Mouse (Mus musculus) CH12.LX (cell line): Measurements from ENCODE around the gene Tns3. TPM values are rescaled to one million over a fixed set of nuclear protein-coding genes. Genes with fewer than 3 reads are reported as not detected.

Source experiments
- DNase-seq: peaks from one replicate; pipeline ENCODE4 v3.0.0-alpha.2; 2013; ENCODE audit errors: extremely low read depth
- H3K27ac ChIP-seq: 2 replicates; pipeline ENCODE4 v1.5.1; 2012; ENCODE audit warnings: low read depth, mild to moderate bottlenecking, control low read depth, moderate library complexity; ENCODE audit not compliant: insufficient read depth
- H3K27me3 ChIP-seq: replicated peaks from 2 replicates; pipeline ENCODE3; 2012; ENCODE audit warnings: inconsistent platforms
- H3K36me3 ChIP-seq, 2 experiments: replicated peaks in 1 of 2; 2 replicates each; pipeline versions ENCODE3 to v1.6.1; 2012; ENCODE audit warnings: inconsistent platforms in 1 of 2, low read length in 1 of 2, mild to moderate bottlenecking in 1 of 2, mixed read lengths in 1 of 2, moderate library complexity in 1 of 2; ENCODE audit not compliant: control insufficient read depth in 1 of 2, insufficient read depth in 1 of 2
- H3K4me1 ChIP-seq, 2 experiments: 2 replicates each; pipeline ENCODE4 v1.6.1; 2012; ENCODE audit warnings: inconsistent platforms in 1 of 2, moderate library complexity in 1 of 2; ENCODE audit not compliant: insufficient read depth in 2 of 2, control insufficient read depth in 1 of 2
- H3K4me2 ChIP-seq: 2 replicates; pipeline ENCODE4 v1.6.1; 2012; ENCODE audit warnings: low read depth, mild to moderate bottlenecking, control low read depth; ENCODE audit not compliant: poor library complexity, insufficient read depth, severe bottlenecking
- H3K4me3 ChIP-seq, 3 experiments: fragments of 150-350 bp in 1 of 3; sonication (generic) in 1 of 3; replicated peaks in 1 of 3; 2 replicates each; pipeline versions ENCODE3 to v1.5.1; 2011 to 2012; ENCODE audit warnings: low read depth in 2 of 3, low read length in 2 of 3, mild to moderate bottlenecking in 2 of 3, moderate library complexity in 2 of 3, control low read depth in 1 of 3, improper control_type of control experiment in 1 of 3, inconsistent platforms in 1 of 3, mixed read lengths in 1 of 3; ENCODE audit not compliant: poor library complexity in 1 of 3
- H3K79me2 ChIP-seq: replicated peaks from 2 replicates; pipeline ENCODE4 v1.6.1; 2012; ENCODE audit warnings: mild to moderate bottlenecking, moderate library complexity; ENCODE audit not compliant: control insufficient read depth, poor library complexity, insufficient read depth, severe bottlenecking; ENCODE audit errors: extremely low read depth
- H3K9ac ChIP-seq: 2 replicates; pipeline ENCODE4 v1.6.1; 2012; ENCODE audit warnings: low read depth, mild to moderate bottlenecking, control low read depth, moderate library complexity; ENCODE audit not compliant: insufficient read depth
- H3K9me3 ChIP-seq: replicated peaks from 2 replicates; pipeline ENCODE3; 2012; ENCODE audit warnings: low read length, inconsistent platforms, mixed read lengths
- BHLHE40 ChIP-seq: IDR thresholded peaks from 2 replicates; pipeline ENCODE4 v1.6.1; 2011; ENCODE audit warnings: mild to moderate bottlenecking, low read depth, low read length, improper control_type of control experiment
- CHD2 ChIP-seq: IDR thresholded peaks from 2 replicates; pipeline ENCODE4 v1.6.1; 2011; ENCODE audit warnings: low read length, improper control_type of control experiment
- CTCF ChIP-seq, 2 experiments: IDR thresholded peaks in 1 of 2; conservative IDR thresholded peaks in 1 of 2; 2 replicates each; pipeline ENCODE4 v1.5.1; 2011 to 2012; ENCODE audit warnings: low read depth in 2 of 2, low read length in 2 of 2, improper control_type of control experiment in 1 of 2, inconsistent platforms in 1 of 2, mild to moderate bottlenecking in 1 of 2, moderate library complexity in 1 of 2
- E2F4 ChIP-seq: IDR thresholded peaks from 2 replicates; pipeline ENCODE4 v1.6.1; 2011; ENCODE audit warnings: low read depth, low read length, improper control_type of control experiment; ENCODE audit not compliant: insufficient replicate concordance
- ELF1 ChIP-seq: IDR thresholded peaks from 2 replicates; pipeline ENCODE4 v1.6.1; 2014; ENCODE audit warnings: low read depth, mild to moderate bottlenecking, inconsistent platforms, low read length, improper control_type of control experiment
- EP300 ChIP-seq: IDR thresholded peaks from 2 replicates; pipeline ENCODE4 v1.6.1; 2011; ENCODE audit warnings: low read length, improper control_type of control experiment
- GABPA ChIP-seq: IDR thresholded peaks from 2 replicates; pipeline ENCODE4 v1.6.1; 2012; ENCODE audit warnings: low read depth, low read length, improper control_type of control experiment, inconsistent platforms; ENCODE audit not compliant: insufficient replicate concordance
- HCFC1 ChIP-seq: IDR thresholded peaks from 2 replicates; pipeline ENCODE4 v1.6.1; 2012; ENCODE audit warnings: low read depth, mild to moderate bottlenecking, inconsistent platforms, low read length, improper control_type of control experiment
- IRF4 ChIP-seq: IDR thresholded peaks from 2 replicates; pipeline ENCODE4 v1.6.1; 2014; ENCODE audit warnings: low read depth, mild to moderate bottlenecking, inconsistent platforms, low read length, improper control_type of control experiment
- JUND ChIP-seq: conservative IDR thresholded peaks from 2 replicates; pipeline ENCODE4 v1.6.1; 2011; ENCODE audit warnings: low read depth, low read length, improper control_type of control experiment
- KAT2A ChIP-seq: IDR thresholded peaks from 2 replicates; pipeline ENCODE4 v1.6.1; 2012; ENCODE audit warnings: low read length, improper control_type of control experiment, inconsistent platforms; ENCODE audit not compliant: insufficient replicate concordance
- MAFK ChIP-seq: IDR thresholded peaks from 2 replicates; pipeline ENCODE4 v1.6.1; 2011; ENCODE audit warnings: low read length, improper control_type of control experiment; ENCODE audit not compliant: insufficient replicate concordance
- MEF2A ChIP-seq: IDR thresholded peaks from 2 replicates; pipeline ENCODE4 v1.6.1; 2014; ENCODE audit warnings: low read depth, mild to moderate bottlenecking, inconsistent platforms, low read length, improper control_type of control experiment, borderline replicate concordance
- MXI1 ChIP-seq: IDR thresholded peaks from 2 replicates; pipeline ENCODE4 v1.6.1; 2011; ENCODE audit warnings: mild to moderate bottlenecking, low read depth, low read length, improper control_type of control experiment
- NELFE ChIP-seq: IDR thresholded peaks from 2 replicates; pipeline ENCODE4 v1.6.1; 2011; ENCODE audit warnings: low read depth, low read length, improper control_type of control experiment
- NRF1 ChIP-seq: IDR thresholded peaks from 2 replicates; pipeline ENCODE4 v1.6.1; 2014; ENCODE audit warnings: low read depth, mild to moderate bottlenecking, inconsistent platforms, low read length, improper control_type of control experiment, moderate library complexity
- PAX5 ChIP-seq: IDR thresholded peaks from 2 replicates; pipeline ENCODE4 v1.6.1; 2012; ENCODE audit warnings: low read length, inconsistent platforms, mixed read lengths
- POLR2A ChIP-seq: IDR thresholded peaks from 2 replicates; pipeline ENCODE4 v1.6.1; 2011; ENCODE audit warnings: low read depth, mild to moderate bottlenecking, improper control_type of control experiment, low read length
- POLR2AphosphoS2 ChIP-seq: IDR thresholded peaks from 2 replicates; pipeline ENCODE4 v1.6.1; 2011; ENCODE audit warnings: low read depth, low read length, improper control_type of control experiment
- RAD21 ChIP-seq: IDR thresholded peaks from 2 replicates; pipeline ENCODE4 v1.6.1; 2011; ENCODE audit warnings: low read depth, mild to moderate bottlenecking, low read length, improper control_type of control experiment, moderate library complexity
- RCOR1 ChIP-seq: conservative IDR thresholded peaks from 2 replicates; pipeline ENCODE4 v1.6.1; 2012; ENCODE audit warnings: low read depth, mild to moderate bottlenecking, inconsistent platforms, low read length, improper control_type of control experiment
- SMC3 ChIP-seq: IDR thresholded peaks from 2 replicates; pipeline ENCODE4 v1.6.1; 2011; ENCODE audit warnings: low read depth, low read length, improper control_type of control experiment
- TBP ChIP-seq: conservative IDR thresholded peaks from 2 replicates; pipeline ENCODE4 v1.6.1; 2011; ENCODE audit warnings: low read depth, low read length, improper control_type of control experiment
- TCF12 ChIP-seq: IDR thresholded peaks from 2 replicates; pipeline ENCODE4 v1.6.1; 2014; ENCODE audit warnings: low read depth, mild to moderate bottlenecking, inconsistent platforms, low read length, improper control_type of control experiment
- UBTF ChIP-seq: IDR thresholded peaks from 2 replicates; pipeline ENCODE4 v1.6.1; 2012; ENCODE audit warnings: low read depth, mild to moderate bottlenecking, inconsistent platforms, low read length, improper control_type of control experiment, moderate library complexity
- USF1 ChIP-seq: IDR thresholded peaks from 2 replicates; pipeline ENCODE4 v1.6.1; 2014; ENCODE audit warnings: low read depth, mild to moderate bottlenecking, inconsistent platforms, low read length, improper control_type of control experiment
- USF2 ChIP-seq: conservative IDR thresholded peaks from 2 replicates; pipeline ENCODE4 v1.6.1; 2011; ENCODE audit warnings: low read depth, low read length, improper control_type of control experiment
- ZC3H11A ChIP-seq: IDR thresholded peaks from 2 replicates; pipeline ENCODE4 v1.6.1; 2012; ENCODE audit warnings: low read depth, mild to moderate bottlenecking, inconsistent platforms, low read length, improper control_type of control experiment
- ZMIZ1 ChIP-seq: IDR thresholded peaks from 2 replicates; pipeline ENCODE4 v1.6.1; 2012; ENCODE audit warnings: low read depth, mild to moderate bottlenecking, inconsistent platforms, low read length, improper control_type of control experiment
- ZNF384 ChIP-seq: IDR thresholded peaks from 2 replicates; pipeline ENCODE4 v1.6.1; 2012; ENCODE audit warnings: low read depth, low read length, improper control_type of control experiment, inconsistent platforms
- dilution Hi-C: fragments of 300-500 bp; cut with MboI; formaldehyde crosslinking; loops from 2 replicates; pipeline ENCODE4 v1.14.3; 2020; ENCODE audit warnings: low sequenced_read_pairs; ENCODE audit not compliant: extremely low pct_unique_long_range_greater_than_20kb, extremely low pct_ligation_motif_present
- in situ Hi-C: fragments of 300-500 bp; cut with MboI; formaldehyde crosslinking; loops from 3 replicates; pipeline ENCODE4 v1.14.3; 2019; ENCODE audit warnings: low sequenced_read_pairs, low pct_ligation_motif_present, low pct_unique_long_range_greater_than_20kb, mixed read lengths
- polyA plus RNA-seq: library from polyadenylated mRNA; unstranded; fragments of >175 nt; gene quantifications from 2 replicates; pipeline ENCODE4 v1.2.1, GENCODE M21; 2012; ENCODE audit warnings: low read depth; ENCODE audit not compliant: insufficient read length
- total RNA-seq, 2 experiments: library from RNA; depleted of rRNA; stranded (reverse); fragments of 300-350 nt in 1 of 2; fragments of >200 nt in 1 of 2; gene quantifications; 2 replicates each; pipeline ENCODE4 v1.2.3; 2012 to 2014

Gene Tns3
- total and polyA plus RNA-seq, 3 experiments = 0.03 to 1.3 (median 0.33) TPM

GRCm38 (mm10) chr11:8525463-8526145, 138.7 kb downstream of the Tns3 start:
- Histone ChIP-seq H3K4me1 (no peaks in the 10 kb centered on the region), H3K79me2 (no peaks in the 10 kb centered on the region), H3K9me3 (no peaks in the 10 kb centered on the region), H3K27me3 (peaks cover 84% of the 10 kb centered on the region), H3K4me3 (no peak overlapping the region), H3K4me2 (no peak overlapping the region), H3K27ac (no peak overlapping the region), H3K36me3 (no peaks in the 10 kb centered on the region), H3K9ac (no peak overlapping the region)
- dilution Hi-C loops (no loop called here), in situ Hi-C loops (no loop called here)
- DNase-seq = no peak
- TF ChIP-seq TBP (no peak), JUND (no peak), CTCF (conservative IDR thresholded peaks at IDR 0.05 in 1 of 2, IDR thresholded peaks at IDR 0.05 in 1 of 2; ENCODE audit: low read depth in 2 of 2, low read length in 2 of 2) (no peak), MXI1 (no peak), MAFK (no peak)

GRCm38 (mm10) chr11:8523344-8524126, 140.8 kb downstream of the Tns3 start:
- in situ Hi-C loops (loop anchor here (5.0 kb wide), 1 partner anchor 96 kb away; no protein-coding TSS in a partner anchor), dilution Hi-C loops (no loop called here)
- Histone ChIP-seq H3K27me3 (peaks cover 83% of the 10 kb centered on the region), H3K4me2 (no peak overlapping the region), H3K27ac (no peak overlapping the region), H3K9me3 (no peaks in the 10 kb centered on the region), H3K4me1 (no peaks in the 10 kb centered on the region), H3K9ac (no peak overlapping the region), H3K36me3 (no peaks in the 10 kb centered on the region), H3K79me2 (no peaks in the 10 kb centered on the region), H3K4me3 (no peak overlapping the region)
- DNase-seq = peak; percentile 55
- no peak for TF ChIP-seq ZNF384
- no peak for TF ChIP-seq TBP
- no peak for TF ChIP-seq UBTF
- TF ChIP-seq HCFC1 = no peak
- peak; percentile 52 for TF ChIP-seq RAD21
- TF ChIP-seq NRF1 = no peak
- TF ChIP-seq MXI1 = no peak
- peak; percentile 16; the same call in 1 of the 2 replicates for TF ChIP-seq NELFE
- no peak for TF ChIP-seq USF1
- no peak for TF ChIP-seq EP300
- peak; percentile 85 for TF ChIP-seq SMC3
- no peak for TF ChIP-seq ELF1
- no peak for TF ChIP-seq ZMIZ1
- peak; percentile 90 to 93 for TF ChIP-seq CTCF (conservative IDR thresholded peaks at IDR 0.05 in 1 of 2, IDR thresholded peaks at IDR 0.05 in 1 of 2; ENCODE audit: low read depth in 2 of 2, low read length in 2 of 2)
- TF ChIP-seq BHLHE40 = no peak
- TF ChIP-seq CHD2 = no peak
- no peak for TF ChIP-seq KAT2A
- no peak for TF ChIP-seq USF2
- TF ChIP-seq ZC3H11A = no peak
- TF ChIP-seq POLR2AphosphoS2 = no peak
- no peak for TF ChIP-seq JUND
- TF ChIP-seq GABPA = no peak
- no peak for TF ChIP-seq PAX5
- no peak for TF ChIP-seq IRF4
- TF ChIP-seq E2F4 = no peak
- no peak for TF ChIP-seq MAFK
- TF ChIP-seq MEF2A = no peak
- no peak for TF ChIP-seq TCF12
- no peak for TF ChIP-seq RCOR1
- no peak for TF ChIP-seq POLR2A
